Mouse (Mus musculus) intestine, postnatal 0 days (tissue): ENCODE measurements around the gene Jdp2. TPM values are rescaled to one million over a fixed set of nuclear protein-coding genes. Genes with fewer than 3 reads are reported as not detected.
A peak's percentile ranks its signal among the peaks of the same experiment; 100 is the strongest.

Experiments
- ATAC-seq: fragments of 200-750 bp; cut with Nextera tagmentation; 2 replicates; pipeline ENCODE4 v1.8.0; 2017; ENCODE audit warnings: mild to moderate bottlenecking, moderate TSS enrichment, moderate library complexity
- H3K27ac ChIP-seq: fragments of 300-500 bp; sonication (generic); 2 replicates; pipeline ENCODE4 v1.5.1; 2014; ENCODE audit warnings: mild to moderate bottlenecking, low read depth, low read length, moderate library complexity
- H3K27me3 ChIP-seq: fragments of 300-500 bp; sonication (generic); replicated peaks from 2 replicates; pipeline ENCODE4 v1.6.1; 2014; ENCODE audit warnings: low read length, mixed read lengths; ENCODE audit not compliant: control insufficient read depth, insufficient read depth
- H3K36me3 ChIP-seq: fragments of 300-500 bp; sonication (generic); 2 replicates; pipeline ENCODE4 v1.6.1; 2014; ENCODE audit warnings: mild to moderate bottlenecking, moderate library complexity; ENCODE audit not compliant: control insufficient read depth, insufficient read depth
- H3K4me1 ChIP-seq: fragments of 300-500 bp; sonication (generic); replicated peaks from 2 replicates; pipeline ENCODE4 v1.6.1; 2014; ENCODE audit warnings: antibody characterized with exemption, low read length, mixed read lengths; ENCODE audit not compliant: control insufficient read depth, insufficient read depth
- H3K4me2 ChIP-seq: fragments of 300-500 bp; sonication (generic); replicated peaks from 2 replicates; pipeline ENCODE4 v1.6.1; 2014; ENCODE audit warnings: low read depth, mild to moderate bottlenecking, moderate library complexity
- H3K4me3 ChIP-seq: fragments of 300-500 bp; sonication (generic); 2 replicates; pipeline ENCODE4 v1.5.1; 2014; ENCODE audit warnings: low read depth, low read length
- H3K9ac ChIP-seq: fragments of 300-500 bp; sonication (generic); 2 replicates; pipeline ENCODE4 v1.6.1; 2014; ENCODE audit warnings: mild to moderate bottlenecking, low read depth, low read length
- H3K9me3 ChIP-seq: fragments of 300-500 bp; sonication (generic); 2 replicates; pipeline ENCODE4 v1.6.1; 2016; ENCODE audit warnings: mixed run types; ENCODE audit not compliant: control insufficient read depth
- CTCF ChIP-seq: sonication (generic); IDR thresholded peaks from 2 replicates; pipeline ENCODE4 v1.5.1; 2016; ENCODE audit warnings: low read depth, mild to moderate bottlenecking, control low read depth, antibody characterized with exemption, moderate library complexity
- WGBS: fragments of 180-500 bp; shearing (Covaris S2); extraction: QIAGEN DNeasy Blood & Tissue Kit; methylation state at CpG from one replicate; pipeline ENCODE4 v1.1.7; 2014; 5-methylcytosine and 5-hydroxymethylcytosine counted together
- polyA plus RNA-seq: library from polyadenylated mRNA; unstranded; fragments of >200 nt; fragmentation: Nextera tagmentation; extraction: Ambion mirVana; gene quantifications from 2 replicates; pipeline ENCODE4 v1.2.1, GENCODE M21; 2015

The Jdp2 gene
- polyA plus RNA-seq, 1 experiment from 2014 or later = 0.44 TPM

DNA sequence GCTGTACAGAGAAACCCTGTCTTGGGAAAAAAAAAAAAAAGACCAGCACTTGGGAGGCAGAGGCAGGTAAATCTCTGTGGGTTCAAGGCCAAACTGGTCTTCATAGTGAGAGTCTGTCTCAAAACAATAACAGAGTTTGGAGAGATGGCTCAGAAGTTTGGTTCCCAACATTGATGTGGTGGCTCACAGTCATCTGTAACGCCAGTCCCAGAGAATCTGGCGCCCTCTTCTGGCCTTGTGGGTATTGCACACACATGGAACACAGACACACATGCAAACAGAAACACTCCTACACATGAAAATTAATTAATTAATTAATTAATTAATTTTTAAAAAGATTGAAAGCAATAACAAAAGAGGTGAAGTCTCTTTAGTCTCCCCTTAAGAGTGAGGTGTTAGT lies 83.5 kb downstream of the Jdp2 start:
- Histone ChIP-seq H3K4me2 (no peak overlapping the region), H3K9me3 (no peaks in the 10 kb centered on the region), H3K9ac (no peak overlapping the region), H3K27me3 (no peaks in the 10 kb centered on the region), H3K4me1 (no peaks in the 10 kb centered on the region), H3K4me3 (no peak overlapping the region), H3K36me3 (no peaks in the 10 kb centered on the region), H3K27ac (no peak overlapping the region)
- TF ChIP-seq CTCF = peak; percentile 37
- ATAC-seq = no peak
- 35% methylated on average over 2 of the region's 2 CpGs for WGBS

DNA sequence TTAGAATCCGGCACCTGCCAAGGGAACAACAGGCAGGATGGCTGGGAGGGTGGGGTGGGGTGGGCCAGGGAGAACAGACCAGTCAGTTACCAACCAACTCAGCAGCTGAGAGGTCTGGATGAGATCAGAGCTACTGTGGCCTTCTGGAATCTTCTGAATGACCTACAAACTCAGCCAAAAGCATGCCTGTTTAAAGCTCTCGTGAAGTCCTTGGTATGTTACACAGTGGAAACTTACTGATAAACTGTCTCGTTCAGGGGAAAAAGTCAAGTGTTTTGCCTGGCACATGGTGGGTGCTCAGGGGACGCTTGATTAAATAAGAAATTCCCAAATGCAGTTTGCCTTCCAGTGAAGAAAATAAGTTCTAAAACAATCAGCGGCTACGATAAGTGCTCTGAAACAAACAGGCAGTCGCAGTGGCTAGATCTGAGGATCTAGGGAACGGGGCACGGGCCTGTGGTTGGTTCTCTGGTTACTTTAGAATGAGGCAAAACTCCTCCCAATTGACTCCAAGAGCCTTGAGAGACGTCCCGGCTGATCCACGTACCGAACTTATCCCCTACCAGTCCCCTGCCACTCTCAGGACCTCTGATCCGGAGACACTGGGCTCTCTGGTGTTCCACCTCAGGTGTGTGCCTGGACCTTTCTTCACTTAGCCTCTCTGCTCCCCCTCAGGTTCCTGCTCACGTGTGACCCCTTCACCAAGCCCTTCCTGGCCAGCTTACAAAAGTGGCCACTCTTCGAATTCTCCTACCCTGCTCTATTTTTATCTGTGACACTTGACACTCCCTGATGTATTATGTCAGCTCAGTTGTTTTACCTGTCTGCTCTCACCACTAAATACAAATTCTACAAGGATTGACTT lies 85.8 kb downstream of the Jdp2 start:
- WGBS = 77% methylated on average over 16 of the region's 16 CpGs
- Histone ChIP-seq H3K27me3 (no peaks in the 10 kb centered on the region), H3K9me3 (no peaks in the 10 kb centered on the region), H3K9ac (no peak overlapping the region), H3K4me2 (no peak overlapping the region), H3K4me1 (no peaks in the 10 kb centered on the region), H3K27ac (no peak overlapping the region), H3K36me3 (no peaks in the 10 kb centered on the region), H3K4me3 (no peak overlapping the region)
- no peak for ATAC-seq
- TF ChIP-seq CTCF = no peak

DNA sequence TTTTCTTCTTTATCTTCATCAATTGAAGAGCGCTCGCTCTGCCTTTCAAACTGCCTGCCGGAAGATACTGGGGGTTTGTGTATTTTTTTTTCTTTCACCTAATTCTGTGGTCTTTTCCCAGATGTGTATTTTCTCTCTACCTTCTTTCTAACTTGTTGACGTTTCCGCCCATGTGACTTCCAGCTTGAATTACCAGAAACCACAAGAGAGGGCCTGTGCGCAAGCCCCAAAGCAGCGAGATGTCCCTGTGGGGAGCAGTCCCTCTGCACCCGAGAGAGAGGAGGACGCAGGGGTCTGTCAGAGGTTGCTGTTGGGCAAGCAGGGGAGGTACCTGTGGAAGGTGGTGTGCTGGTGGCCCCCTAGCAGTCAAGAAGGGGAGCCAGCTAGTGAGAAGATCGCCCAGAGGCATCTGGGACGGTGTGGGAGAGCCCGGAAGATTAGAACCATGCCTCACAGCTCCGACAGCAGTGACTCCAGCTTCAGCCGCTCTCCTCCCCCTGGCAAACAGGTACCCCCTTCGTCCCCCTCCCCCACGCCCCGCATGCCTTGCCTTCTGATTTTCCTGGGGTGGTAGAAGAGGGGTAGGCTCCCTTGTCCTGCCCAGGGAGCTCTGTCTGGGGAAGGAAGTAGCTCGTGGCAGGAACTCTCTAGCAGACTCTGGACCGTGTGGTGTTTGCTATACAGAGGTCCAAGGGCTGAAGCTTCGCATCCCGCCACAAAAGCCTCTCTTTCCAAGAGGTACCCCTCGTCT lies 87.8 kb downstream of the Jdp2 start, which contains the start of gene Batf:
TSS of gene Batf (plus strand) at position 204 of the 751 bp plus-strand sequence.
- 42% methylated on average over 22 of the region's 22 CpGs for WGBS
- H3K36me3 ChIP-seq = no peaks in the 10 kb centered on the region
- no peak within 1 kb of the TSS for H3K27ac ChIP-seq
- H3K4me1 ChIP-seq = no peaks in the 10 kb centered on the region
- ATAC-seq = no peak; the same call in 1 of the 2 replicates
- no peak within 1 kb of the TSS for H3K9ac ChIP-seq
- peak within 1 kb of the TSS; percentile 4; the same call in 1 of the 2 replicates for H3K4me3 ChIP-seq
- H3K27me3 ChIP-seq = no peaks in the 10 kb centered on the region
- no peak for TF ChIP-seq CTCF
- H3K4me2 ChIP-seq = peak within 1 kb of the TSS; percentile 49
- no peaks in the 10 kb centered on the region for H3K9me3 ChIP-seq

DNA sequence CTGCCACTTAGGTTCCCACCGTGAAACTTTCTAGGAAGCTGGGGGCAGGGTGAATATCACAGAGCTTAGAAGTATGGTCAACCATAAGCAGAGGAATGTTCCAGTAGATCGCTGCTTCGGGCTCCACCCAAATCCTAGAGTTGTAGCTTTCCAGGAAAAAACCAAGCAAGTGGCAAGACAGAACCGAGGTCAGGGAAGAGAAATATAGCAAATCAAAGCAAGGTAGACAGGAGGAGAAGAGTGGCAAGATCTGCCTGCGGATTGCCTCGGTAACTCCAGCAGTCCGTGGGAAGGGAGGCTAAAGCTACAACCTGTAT lies 88.3 kb downstream of the Jdp2 start:
- Histone ChIP-seq H3K9ac (no peak overlapping the region), H3K4me1 (no peaks in the 10 kb centered on the region), H3K27ac (no peak overlapping the region), H3K27me3 (no peaks in the 10 kb centered on the region), H3K9me3 (no peaks in the 10 kb centered on the region), H3K4me2 (peak overlapping the region; percentile 49), H3K4me3 (peak overlapping the region; percentile 4; the same call in 1 of the 2 replicates), H3K36me3 (no peaks in the 10 kb centered on the region)
- no peak for TF ChIP-seq CTCF
- 59% methylated on average over 7 of the region's 7 CpGs for WGBS
- no peak for ATAC-seq

DNA sequence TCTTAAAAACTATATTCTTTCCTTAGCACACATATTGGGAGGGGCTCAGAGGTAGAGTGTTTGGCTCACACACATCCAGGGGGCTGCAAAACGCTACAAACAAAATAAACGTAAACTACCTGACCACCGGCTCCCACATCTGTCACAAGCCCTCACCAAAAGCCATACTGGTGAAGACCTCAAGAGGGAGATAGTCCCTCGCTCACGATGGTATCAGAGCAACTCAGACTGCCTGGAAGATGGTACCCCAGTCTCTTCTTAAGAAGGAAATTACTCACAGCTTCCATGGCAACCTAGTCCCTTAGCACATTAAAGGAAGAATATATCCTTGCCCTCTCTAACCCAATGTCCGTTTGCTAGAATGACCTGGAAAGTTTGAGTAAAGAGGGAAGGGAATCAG lies 89.0 kb downstream of the Jdp2 start:
- H3K36me3 ChIP-seq = no peaks in the 10 kb centered on the region

More for the DNA sequence above, 89.0 kb downstream of the Jdp2 start:
- Histone ChIP-seq H3K4me1 (no peaks in the 10 kb centered on the region), H3K27me3 (no peaks in the 10 kb centered on the region), H3K4me3 (no peak overlapping the region), H3K27ac (no peak overlapping the region), H3K4me2 (no peak overlapping the region), H3K9me3 (no peaks in the 10 kb centered on the region), H3K9ac (no peak overlapping the region)
- ATAC-seq = no peak
- WGBS = 62% methylated on average over 6 of the region's 6 CpGs
- peak; percentile 49 for TF ChIP-seq CTCF

Other genes starting within 250 kb of the Jdp2 start
- 328 TPM in 2 replicates for gene Tmed10, start 224.2 kb upstream of the Jdp2 start, polyA plus RNA-seq
- gene Fos, start 125.1 kb upstream of the Jdp2 start, polyA plus RNA-seq = 22.4 and 27.1 TPM in 2 replicates
- gene Batf, start 87.6 kb downstream of the Jdp2 start, polyA plus RNA-seq = 2.5 and 3.0 TPM in 2 replicates
- 12.2 and 14.9 TPM in 2 replicates for gene Flvcr2, start 147.5 kb downstream of the Jdp2 start, polyA plus RNA-seq
- gene Erg28, start 225.5 kb downstream of the Jdp2 start, polyA plus RNA-seq = 114 and 116 TPM in 2 replicates
- 3.3 and 3.6 TPM in 2 replicates for gene Ttll5, start 225.6 kb downstream of the Jdp2 start, polyA plus RNA-seq